Comparison of ENCODE assay signal across 22 mouse cellular contexts in the genomic region with DNA sequence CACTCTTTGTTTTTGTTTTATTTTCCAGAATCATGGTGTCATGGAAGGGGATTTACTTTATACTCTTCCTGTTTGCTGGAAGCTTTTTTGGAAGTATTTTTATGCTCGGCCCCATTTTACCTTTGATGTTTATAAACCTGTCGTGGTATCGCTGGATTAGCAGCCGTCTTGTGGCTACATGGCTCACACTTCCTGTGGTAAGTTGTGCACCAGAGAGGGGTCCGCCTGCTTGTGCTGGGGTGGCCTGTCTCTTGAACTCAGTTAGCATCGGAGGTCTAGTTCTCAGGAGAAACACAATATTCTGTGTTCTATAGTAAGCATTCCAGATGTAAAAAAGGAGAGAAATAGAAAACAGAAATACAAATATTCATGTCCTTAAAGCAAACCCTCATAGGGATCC. TPM values are rescaled to one million over a fixed set of nuclear protein-coding genes. Genes with fewer than 3 reads are reported as not detected.
A peak's percentile ranks its signal among the peaks of the same experiment; 100 is the strongest.
DNase-seq lines count a peak whose midpoint lies in the region; ATAC-seq lines count a peak whose summit lies in the region.
"Had no signal": no experiment of that assay in that cellular context is flagged by ENCODE, and none has a peak within 500 bp of the region (broad histone marks: within the 10 kb centered on the region; RNA-seq: fewer than 3 reads in every experiment).

No protein-coding gene starts in this region.

- DNase-seq in CD4-positive helper T cell, adult 2 months (ENCODE audit: low read depth, low spot score): peak; percentile 48
- peak; percentile 27 for DNase-seq in thymus, postnatal 14 days
- no peak for DNase-seq in embryo, embryonic 10.5 days (ENCODE audit: low spot score)
- DNase-seq in cerebellum, adult 9-10 months: no peak
- no peak for DNase-seq in lung, postnatal 25 days (ENCODE audit: low spot score)
- DNase-seq: adrenal gland, adult 8-10 months; cerebellum, adult 8-10 months; cerebellum, postnatal 36 days; heart, adult 2 months; heart, postnatal 10 days; kidney, adult 2 months; kidney, postnatal 36 days; layer of hippocampus, postnatal 36 days; left cerebral cortex, postnatal 4 days; liver, embryonic 13.5 days; lung, adult 18-20 months; midbrain, embryonic 14.5 days; right cerebral cortex, adult 18-20 months had no signal

- ATAC-seq in CD4-positive, CD25-positive, alpha-beta regulatory T cell, adult 4 months: peak; percentile 28
- peak; percentile 31 for ATAC-seq in inflammation-experienced regulatory T-cells, adult 6 months
- ATAC-seq: forebrain, embryonic 15.5 days; intestine, embryonic 15.5 days had no signal

RNA-seq across cellular contexts. Expression of a gene that starts 54.0 kb away (rescaled TPM):
- polyA plus RNA-seq in CD4-positive, CD25-positive, alpha-beta regulatory T cell, adult 4 months (2017; shearing (Covaris generic)): 10 to 100 TPM; 83.5 to 84.1 TPM
- 10 to 100 TPM; 53.4 to 55.6 (median 53.7) TPM for polyA plus RNA-seq in inflammation-experienced regulatory T-cells, adult 6 months (2017; shearing (Covaris generic))

Comparison
In these comparisons a context has a peak if more than half of its experiments do, and no peak if none do; other contexts are left out.
1. DNase-seq: peak in CD4-positive helper T cell, adult 2 months (single experiment) and thymus, postnatal 14 days (single experiment); none in embryo, embryonic 10.5 days (single experiment), cerebellum, adult 9-10 months (single experiment) and lung, postnatal 25 days (single experiment).